Mouse (Mus musculus) B cell, adult 2 months (primary cell): Measurements from ENCODE around the gene Morn2.
"Not testable (repeated sequence)": the region's sequence is repeated elsewhere in the genome, so short reads cannot be mapped to it uniquely, and the experiment has no call there.

Experiments used
- DNase-seq, 2 experiments: peaks; one replicate each; pipeline ENCODE4 v3.0.0; 2022

Morn2 gene

GRCm38 (mm10) chr17:80290074-80290657, at the start of gene Morn2, which contains the start of gene Dhx57:
Gene Morn2 (plus strand): TSS chr17:80290203.
Gene Dhx57 (minus strand): TSS chr17:80290476.
- DNase-seq: peak; percentile 97

- DNase-seq: no peak
Observed at GRCm38 (mm10) chr17:80241594-80241993, 48.4 kb upstream of the Morn2 start.

GRCm38 (mm10) chr17:80243116-80243515, 46.9 kb upstream of the Morn2 start:
- no peak for DNase-seq

- peak in 1 of 2 experiments; percentile 9 for DNase-seq
Observed at GRCm38 (mm10) chr17:80252757-80253525, 37.1 kb upstream of the Morn2 start.

GRCm38 (mm10) chr17:80254421-80254820, 35.6 kb upstream of the Morn2 start:
- peak in 1 of 2 experiments; percentile 3 for DNase-seq

GRCm38 (mm10) chr17:80255208-80255607, 34.8 kb upstream of the Morn2 start:
- DNase-seq: no peak

GRCm38 (mm10) chr17:80267065-80267464, 22.9 kb upstream of the Morn2 start:
- no peak for DNase-seq

GRCm38 (mm10) chr17:80268151-80268550, 21.9 kb upstream of the Morn2 start:
- DNase-seq: no peak

- not testable (repeated sequence) for DNase-seq
Observed at GRCm38 (mm10) chr17:80270622-80271021, 19.4 kb upstream of the Morn2 start.

GRCm38 (mm10) chr17:80278255-80278654, 11.7 kb upstream of the Morn2 start:
- DNase-seq: no peak

- no peak for DNase-seq
Observed at GRCm38 (mm10) chr17:80279340-80280070, 10.5 kb upstream of the Morn2 start.

GRCm38 (mm10) chr17:80284446-80284845, 5.6 kb upstream of the Morn2 start:
- no peak for DNase-seq

GRCm38 (mm10) chr17:80288012-80288411, 2.0 kb upstream of the Morn2 start:
- DNase-seq: peak; percentile 19 to 22

GRCm38 (mm10) chr17:80289280-80290073, 526 bp upstream of the Morn2 start:
- DNase-seq: no peak

GRCm38 (mm10) chr17:80291148-80291547, 1.1 kb downstream of the Morn2 start:
- peak; percentile 34 to 40 for DNase-seq

GRCm38 (mm10) chr17:80295258-80295657, 5.3 kb downstream of the Morn2 start:
- no peak for DNase-seq

GRCm38 (mm10) chr17:80298844-80299243, 8.8 kb downstream of the Morn2 start:
- no peak for DNase-seq

- DNase-seq: no peak
Observed at GRCm38 (mm10) chr17:80307251-80307650, 17.2 kb downstream of the Morn2 start, which contains the start of gene Arhgef33. Gene Arhgef33 (plus strand): TSS chr17:80307407.

- DNase-seq: no peak
Observed at GRCm38 (mm10) chr17:80311761-80312160, 21.8 kb downstream of the Morn2 start.

GRCm38 (mm10) chr17:80312405-80312804, 22.4 kb downstream of the Morn2 start:
- DNase-seq: no peak

GRCm38 (mm10) chr17:80322228-80322627, 32.2 kb downstream of the Morn2 start:
- no peak for DNase-seq

- no peak for DNase-seq
Observed at GRCm38 (mm10) chr17:80323015-80323414, 33.0 kb downstream of the Morn2 start.

- DNase-seq: no peak
Observed at GRCm38 (mm10) chr17:80323658-80324057, 33.7 kb downstream of the Morn2 start.
